Mouse (Mus musculus): ENCODE results near the gene Gm49369. TPM values are rescaled to one million over a fixed set of nuclear protein-coding genes. Genes with fewer than 3 reads are reported as not detected.

Gm49369 gene
- total RNA-seq, 1 experiment = 17.8 TPM

Other genes starting within 250 kb of the Gm49369 start
- gene Gm39115, start 246.6 kb downstream of the Gm49369 start, total RNA-seq (2012; rRNA removed) = not detected in 2 replicates
- not detected in 2 replicates for gene Gm45337, start 238.1 kb downstream of the Gm49369 start, total RNA-seq (2012; rRNA removed)
- gene Gm29735, start 225.6 kb downstream of the Gm49369 start, total RNA-seq (2012; rRNA removed) = not detected in 2 replicates
- gene Gm4553, start 216.9 kb downstream of the Gm49369 start, total RNA-seq (2012; rRNA removed) = not detected in 2 replicates
- not detected in 2 replicates for gene Krtap5-2, start 206.7 kb downstream of the Gm49369 start, total RNA-seq (2012; rRNA removed)
- not detected in 2 replicates for gene Gm10153, start 192.3 kb downstream of the Gm49369 start, total RNA-seq (2012; rRNA removed)
- gene Krtap5-3, start 181.3 kb downstream of the Gm49369 start, total RNA-seq (2012; rRNA removed) = not detected in 2 replicates
- not detected in 2 replicates for gene Gm7579, start 170.8 kb downstream of the Gm49369 start, total RNA-seq (2012; rRNA removed)
- gene Krtap5-5, start 152.7 kb downstream of the Gm49369 start, total RNA-seq (2012; rRNA removed) = not detected in 2 replicates
- not detected in 2 replicates for gene Gm40460, start 141.6 kb downstream of the Gm49369 start, total RNA-seq (2012; rRNA removed)
- not detected in 2 replicates for gene Gm2431, start 124.3 kb downstream of the Gm49369 start, total RNA-seq (2012; rRNA removed)
- not detected in 2 replicates for gene Gm4559, start 108.3 kb downstream of the Gm49369 start, total RNA-seq (2012; rRNA removed)
- gene Krtap5-1, start 85.5 kb downstream of the Gm49369 start, total RNA-seq (2012; rRNA removed) = not detected in 2 replicates
- gene Krtap5-4, start 79.1 kb downstream of the Gm49369 start, total RNA-seq (2012; rRNA removed) = not detected in 2 replicates
- 0.53 and 0.71 TPM in 2 replicates for gene Ifitm10, start 8.9 kb downstream of the Gm49369 start, total RNA-seq (2012; rRNA removed)
- 535 and 745 TPM in 2 replicates for gene Ctsd, start 5.4 kb upstream of the Gm49369 start, total RNA-seq (2012; rRNA removed)
- 0.42 and 0.94 TPM in 2 replicates for gene Syt8, start 52.2 kb upstream of the Gm49369 start, total RNA-seq (2012; rRNA removed)
- 1.6 and 3.7 TPM in 2 replicates for gene Tnni2, start 59.1 kb upstream of the Gm49369 start, total RNA-seq (2012; rRNA removed)
- gene Lsp1, start 78.1 kb upstream of the Gm49369 start, total RNA-seq (2012; rRNA removed) = 3.6 and 13.7 TPM in 2 replicates
- gene Tnnt3, start 116.2 kb upstream of the Gm49369 start, total RNA-seq (2012; rRNA removed) = 1.3 and 6.4 TPM in 2 replicates
- gene Mrpl23, start 150.0 kb upstream of the Gm49369 start, total RNA-seq (2012; rRNA removed) = 45.6 and 49.1 TPM in 2 replicates

All from ES-E14 (cell line).